Mouse (Mus musculus) adipocyte (in vitro differentiated cells): ENCODE data around the gene Ddx41.

Experiments used
- DNase-seq: peaks from one replicate; pipeline ENCODE4 v3.0.0-alpha.2; 2016; ENCODE audit warnings: low spot score

The Ddx41 gene

DNA sequence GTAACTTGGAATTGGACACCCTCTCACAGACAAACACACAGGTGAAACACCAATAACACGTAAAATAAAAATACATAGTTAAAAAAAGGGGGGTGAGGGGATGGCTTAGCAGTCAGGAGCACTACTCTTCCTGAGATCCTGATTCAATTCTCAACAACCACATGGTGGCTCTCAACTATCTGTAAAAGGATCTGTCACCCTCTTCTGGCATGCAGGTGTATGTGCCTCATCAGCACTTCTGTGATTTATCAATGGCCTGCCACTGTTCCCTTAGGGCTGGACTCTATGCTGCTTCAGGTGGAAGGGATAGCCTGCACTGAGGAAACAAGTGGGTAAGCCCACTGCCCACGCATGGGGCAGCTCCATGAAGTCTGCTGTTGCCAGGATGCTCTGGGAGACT lies 4.5 kb upstream of the Ddx41 start:
- no peak for DNase-seq

DNA sequence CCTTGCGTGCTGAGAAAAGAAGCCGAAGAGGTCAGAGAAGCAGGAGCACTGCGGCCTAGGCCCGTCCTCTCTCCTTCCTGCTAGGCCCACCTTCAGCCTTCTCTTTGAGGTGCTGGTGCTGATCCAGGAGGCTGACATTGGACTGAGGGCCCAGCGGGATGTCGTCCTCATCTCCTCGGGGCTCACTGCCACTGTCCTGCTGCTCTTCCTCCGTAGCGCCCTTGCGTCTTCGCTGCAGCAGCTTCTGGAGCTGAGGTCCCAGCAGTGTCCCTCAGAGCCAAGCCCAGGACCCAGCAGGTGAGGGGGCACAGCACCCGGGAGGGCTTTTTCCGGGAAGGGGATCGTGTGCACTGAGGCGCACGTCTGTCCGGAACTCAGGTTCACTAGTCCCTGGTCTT lies 663 bp downstream of the Ddx41 start:
- no peak for DNase-seq

DNA sequence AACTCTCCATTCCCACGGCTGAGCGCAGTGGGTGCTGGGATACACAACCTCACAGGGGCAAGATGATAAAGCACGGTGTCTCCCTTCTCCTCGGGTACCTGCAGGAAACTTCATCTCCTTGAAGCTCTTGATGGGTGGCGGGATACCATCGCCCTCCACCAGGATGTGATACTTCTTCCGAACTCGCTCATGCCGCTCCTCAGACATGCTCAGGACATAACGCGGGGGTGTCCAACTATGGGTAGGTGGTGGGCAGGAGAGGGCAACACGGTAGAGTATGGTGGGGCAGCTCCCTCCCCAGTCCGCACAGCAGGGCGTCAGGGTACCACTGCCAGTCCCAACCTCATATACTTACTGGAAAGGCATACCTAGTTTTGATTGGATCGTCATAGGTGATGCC lies 1.3 kb downstream of the Ddx41 start:
- DNase-seq, result no peak

DNA sequence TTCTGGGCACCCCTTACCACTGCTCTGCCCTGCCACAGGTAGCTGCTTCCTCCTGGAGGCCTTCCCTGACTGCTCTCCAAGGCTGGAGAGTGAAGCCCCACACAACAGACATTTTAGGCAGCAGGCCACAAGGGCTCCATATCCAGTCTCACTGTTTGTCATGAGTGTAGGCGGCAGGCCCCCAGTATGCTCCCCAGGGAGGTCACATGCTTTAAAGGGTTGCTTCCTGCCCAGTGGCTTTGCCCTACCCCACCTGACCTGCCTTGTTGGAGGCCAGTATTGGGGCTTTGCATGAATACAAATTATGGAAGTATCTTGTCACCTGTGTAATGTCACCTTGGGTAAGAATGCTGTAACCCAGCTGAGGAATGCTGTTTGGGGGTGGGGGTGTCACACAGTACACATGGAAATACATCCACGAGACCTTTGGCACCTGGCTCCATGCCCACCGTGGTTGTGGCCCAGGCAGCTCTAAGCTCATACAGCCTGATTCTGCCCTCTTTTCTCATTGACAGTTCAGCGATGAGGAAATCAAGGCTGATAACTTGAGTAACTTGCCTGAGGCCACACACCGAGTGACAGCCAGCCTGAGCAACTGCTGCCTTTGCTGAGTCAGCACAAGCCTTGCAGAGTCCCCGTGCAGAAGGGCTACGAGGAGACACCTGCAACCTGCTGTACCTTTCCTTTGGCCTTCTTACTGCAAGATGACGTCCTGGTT lies 7.1 kb downstream of the Ddx41 start, which contains the start of gene Dok3:
Gene Dok3, minus strand, starts transcription at position 99 of the 718 bp plus-strand sequence.
- DNase-seq, result peak; percentile 28

DNA sequence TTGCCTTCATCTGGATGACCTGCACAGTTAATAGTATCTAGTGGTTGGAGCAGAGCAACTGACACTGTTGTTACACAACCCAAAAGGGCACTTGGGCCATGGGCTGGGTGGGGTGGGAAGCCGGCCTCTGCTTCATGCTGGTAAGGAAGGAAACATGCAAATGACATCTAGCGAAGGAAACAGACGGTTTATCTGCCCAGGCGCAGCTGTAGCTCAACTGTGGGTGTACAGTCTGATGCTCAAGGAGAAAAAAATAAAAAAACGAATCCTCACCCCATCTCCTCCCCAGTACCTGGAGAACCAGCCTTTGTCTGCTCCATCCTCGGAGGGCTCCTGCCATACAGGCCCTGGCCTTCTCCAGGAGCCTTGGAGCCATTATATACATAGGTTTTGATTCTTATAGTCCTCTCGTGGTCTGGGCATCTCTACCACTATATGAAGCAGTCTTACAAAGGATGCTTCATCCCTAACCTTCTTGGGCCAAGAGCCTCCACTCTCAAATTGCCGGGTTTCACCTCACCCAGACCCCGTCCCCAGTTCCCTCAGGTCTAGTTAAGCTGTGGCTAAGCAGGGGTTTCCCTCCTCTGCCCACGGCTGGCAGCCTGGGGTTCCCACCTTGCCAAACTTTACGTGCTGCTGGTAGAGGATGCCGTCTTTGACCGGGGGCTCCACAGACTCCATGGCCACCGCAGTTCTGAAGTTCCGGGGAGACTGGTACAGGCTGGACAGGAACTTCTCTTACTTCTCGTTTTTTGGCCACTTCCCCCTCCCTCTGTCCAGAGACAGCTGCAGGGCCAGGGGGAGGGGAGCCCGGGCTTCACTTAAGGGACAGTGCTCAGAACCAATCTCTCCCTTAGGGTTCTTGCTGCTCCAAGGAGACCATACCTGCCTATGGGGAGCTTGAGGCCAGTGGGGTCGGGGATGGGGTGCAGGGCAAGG lies 8.4 kb downstream of the Ddx41 start:
- DNase-seq, result no peak

DNA sequence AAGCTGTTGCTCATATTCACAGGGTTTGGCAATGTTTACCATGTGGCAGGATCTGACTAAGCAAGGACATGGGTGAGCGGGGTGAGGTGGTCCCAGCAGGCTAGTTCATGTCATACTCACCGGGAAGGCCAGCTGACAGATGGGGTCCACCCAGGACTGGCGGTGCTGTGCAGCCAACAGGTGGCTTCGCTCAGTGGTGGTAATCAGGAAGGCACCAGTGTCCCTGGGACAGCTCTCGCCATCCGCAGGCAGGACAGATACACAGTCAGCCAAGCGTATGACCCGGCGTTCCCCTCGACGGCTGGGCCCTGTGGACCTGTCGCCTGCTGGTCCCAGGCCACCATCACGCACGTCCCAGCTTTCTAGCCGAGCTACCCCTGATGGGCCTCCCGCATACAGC lies 9.2 kb downstream of the Ddx41 start:
- DNase-seq, result no peak

DNA sequence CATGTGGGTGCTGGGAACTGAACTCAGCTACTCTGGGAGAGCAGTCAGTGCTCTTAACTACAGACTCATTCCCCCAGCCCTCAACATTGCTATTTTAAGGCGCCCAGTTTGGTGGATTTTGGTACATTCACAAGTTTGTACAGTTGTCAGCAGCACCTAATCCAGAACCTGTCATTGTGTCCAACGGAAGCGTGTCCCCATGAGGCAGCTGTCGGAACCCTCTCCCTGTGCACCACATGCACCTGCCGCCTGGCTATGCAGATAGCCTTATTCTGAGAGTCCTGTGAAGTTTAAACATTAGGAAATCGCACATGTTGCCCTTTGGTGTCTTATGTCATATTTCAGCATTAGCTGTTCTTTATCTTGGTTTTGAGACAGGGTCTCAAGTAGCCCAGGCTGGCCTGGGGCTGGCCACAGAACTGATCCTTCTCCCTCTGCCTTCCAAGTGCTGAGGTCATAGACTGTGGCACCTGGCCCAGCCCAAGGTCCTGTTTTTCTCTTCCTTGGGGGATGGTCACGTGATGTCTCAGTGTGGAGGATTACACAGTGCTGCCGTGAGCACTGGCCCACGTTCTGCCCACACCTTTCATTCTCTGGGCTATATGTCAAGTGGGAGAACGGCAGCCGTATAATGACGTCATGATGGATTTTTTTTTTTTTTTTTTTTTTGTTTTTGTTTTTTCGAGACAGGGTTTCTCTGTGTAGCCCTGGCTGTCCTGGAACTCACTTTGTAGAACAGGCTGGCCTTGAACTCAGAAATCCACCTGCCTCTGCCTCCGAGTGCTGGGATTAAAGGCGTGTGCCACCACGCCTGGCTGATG lies 10.5 kb downstream of the Ddx41 start:
- DNase-seq, result no peak

DNA sequence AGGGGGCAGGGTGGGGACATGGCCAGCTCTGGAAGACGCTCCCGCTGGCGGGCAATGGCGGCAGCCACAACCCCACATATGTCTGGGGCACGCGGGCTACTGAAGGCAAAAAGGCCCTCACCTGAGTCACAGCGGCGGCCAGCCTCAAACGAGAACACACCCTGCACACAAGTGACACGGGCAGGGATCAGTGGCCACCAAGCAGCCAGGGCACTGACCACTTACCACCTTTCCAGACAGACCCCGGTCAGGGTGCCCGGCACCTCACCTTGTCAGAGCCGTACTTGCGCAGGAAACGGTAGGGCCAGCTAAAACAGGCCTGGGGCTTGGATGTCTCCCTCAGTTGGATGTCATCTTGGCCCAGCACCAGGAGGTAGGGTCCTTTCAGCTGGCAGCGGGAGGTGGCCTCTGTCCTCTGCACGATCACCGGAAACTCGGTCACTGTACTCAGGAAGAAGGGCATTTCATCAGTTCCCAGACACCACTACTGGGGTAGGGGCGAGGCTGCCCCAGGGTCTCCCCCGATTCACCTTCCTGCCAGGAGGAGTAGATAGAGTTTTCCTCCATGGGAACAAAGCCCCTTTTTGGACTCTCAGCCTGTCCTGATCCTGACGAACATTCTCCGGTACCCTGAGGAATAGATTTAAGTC lies 12.4 kb downstream of the Ddx41 start:
- DNase-seq, result no peak

DNA sequence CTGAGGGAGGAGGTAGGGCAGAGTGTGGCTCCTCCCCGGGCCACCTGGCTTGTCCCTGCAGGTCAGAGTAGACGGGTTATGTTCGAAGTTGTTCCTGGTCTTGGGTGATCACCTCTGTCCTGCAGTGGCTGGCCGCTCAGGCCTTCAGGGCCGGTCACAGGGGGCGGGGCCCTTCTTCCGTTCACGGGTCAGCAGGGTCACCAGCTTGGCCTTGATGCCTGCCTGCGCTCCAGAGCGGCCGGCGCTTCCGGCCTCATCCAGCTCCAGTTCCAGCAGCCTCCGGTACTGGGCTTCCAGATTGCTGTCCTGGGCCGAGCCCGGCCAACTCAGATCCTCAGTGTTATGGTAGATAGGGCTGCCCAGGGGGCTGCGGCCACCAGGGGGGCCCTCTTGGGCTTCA lies 13.2 kb downstream of the Ddx41 start:
- no peak for DNase-seq

DNA sequence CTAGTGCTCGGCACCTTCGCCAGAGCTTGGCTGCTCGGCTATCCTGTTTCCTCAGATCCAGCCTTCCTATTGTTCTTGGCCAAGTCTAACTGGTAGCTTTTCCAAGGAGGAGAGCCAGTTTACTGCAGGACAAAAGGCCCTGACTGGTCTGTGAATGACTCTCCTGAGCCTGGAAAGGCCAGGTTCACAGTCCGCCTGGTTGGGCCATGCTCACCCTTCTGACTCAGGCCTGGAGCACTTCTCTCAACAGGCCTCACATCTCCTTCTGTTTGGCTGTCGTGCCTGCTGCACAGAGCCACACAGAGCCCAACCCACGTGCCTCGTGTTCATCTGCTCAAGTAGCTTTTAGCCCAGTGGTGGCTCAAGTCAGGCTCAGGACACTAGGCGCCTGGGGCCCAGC lies 13.7 kb downstream of the Ddx41 start:
- DNase-seq, result peak; percentile 67

DNA sequence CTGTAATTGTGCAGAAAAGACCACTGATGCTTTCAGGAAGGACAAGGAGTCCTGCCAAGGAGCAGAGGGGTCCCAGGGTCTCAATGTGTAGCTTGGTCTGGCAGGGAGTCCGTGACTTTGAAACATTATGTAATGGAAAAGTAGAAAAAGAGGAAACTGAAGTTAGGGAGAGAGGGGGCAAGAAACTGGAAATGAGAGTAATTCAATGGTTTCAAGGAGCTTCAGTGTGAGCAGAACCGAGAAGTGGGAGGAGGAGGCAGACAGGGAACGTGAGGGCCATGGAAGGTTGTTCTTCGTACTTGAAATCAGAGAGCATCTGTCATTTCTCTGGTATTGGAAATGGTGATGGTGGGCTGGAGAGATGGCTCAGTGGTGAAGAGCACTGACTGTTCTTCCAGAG lies 16.9 kb downstream of the Ddx41 start:
- DNase-seq, result no peak

DNA sequence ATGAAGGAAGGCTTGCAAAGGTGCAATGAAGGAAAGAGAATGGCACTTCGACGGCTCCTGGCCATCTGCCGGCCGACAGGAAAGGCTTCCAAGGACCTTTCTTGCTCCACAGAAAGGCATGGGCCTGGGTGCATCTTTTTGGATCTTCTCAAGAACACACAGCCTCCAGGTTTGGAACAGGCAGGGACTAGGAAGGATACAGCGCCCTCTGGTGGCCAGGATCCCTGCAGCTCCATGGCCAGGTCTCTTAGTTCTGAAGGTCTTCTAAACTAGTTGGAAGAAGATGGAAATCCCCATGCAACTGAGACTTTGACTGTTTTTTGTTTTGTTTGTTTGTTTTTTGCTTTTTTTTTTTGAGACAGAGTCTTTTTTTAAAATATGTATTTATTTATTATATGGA lies 19.5 kb downstream of the Ddx41 start:
- peak; percentile 86 for DNase-seq

DNA sequence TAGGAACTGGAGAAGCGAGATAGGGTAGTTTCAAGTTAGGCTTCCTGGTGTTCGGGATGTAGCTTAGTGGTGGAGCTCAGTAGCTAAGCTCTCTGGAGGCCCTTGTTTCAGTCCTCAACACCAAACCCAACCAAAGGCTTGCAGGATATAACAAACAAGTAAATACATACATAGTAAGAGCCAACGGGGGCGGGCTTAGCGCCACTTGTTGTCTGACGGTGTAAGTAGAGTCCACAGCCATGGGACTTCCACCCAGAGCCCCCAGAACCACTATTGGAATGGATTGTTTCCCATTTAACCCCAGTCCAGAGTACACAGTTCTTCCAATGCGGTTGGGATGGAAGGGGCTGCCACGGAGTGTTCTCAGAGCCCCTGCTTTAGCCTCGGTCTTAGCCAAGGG lies 22.6 kb downstream of the Ddx41 start:
- no peak for DNase-seq

DNA sequence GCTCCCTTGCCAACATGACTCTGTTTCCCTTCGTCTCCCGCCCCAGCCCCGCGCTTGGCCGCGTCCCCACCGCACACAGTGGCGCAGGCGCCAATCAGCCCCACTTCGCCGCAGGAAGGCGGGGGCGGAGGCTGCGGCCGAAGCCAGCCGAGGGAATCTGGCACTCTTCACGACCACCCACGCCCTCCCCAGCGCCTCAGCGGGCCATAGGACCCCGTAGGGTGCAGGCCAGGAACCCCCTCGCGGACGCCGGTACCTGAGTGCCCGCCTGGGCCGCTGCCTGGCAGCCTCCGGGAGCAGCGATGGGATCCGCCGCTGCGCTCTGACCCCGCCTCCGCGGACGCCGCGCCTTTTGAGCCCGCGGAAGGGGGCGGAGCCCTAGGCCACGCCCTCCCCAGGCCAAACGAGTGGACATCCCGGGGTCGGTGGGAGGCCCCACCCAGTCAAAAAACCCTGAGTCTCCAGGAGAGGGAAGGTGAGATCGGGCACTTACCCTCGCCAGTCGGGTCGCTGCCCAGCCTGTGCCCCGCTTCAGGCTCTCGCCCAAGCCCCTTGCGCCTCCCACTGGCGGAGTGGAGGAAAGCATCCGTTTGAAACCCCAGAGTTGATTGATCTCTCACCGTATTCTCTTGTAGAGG lies 23.2 kb downstream of the Ddx41 start, which contains the start of gene Pdlim7:
Gene Pdlim7, minus strand, starts transcription at position 566 of the 638 bp plus-strand sequence.
- DNase-seq, result peak; percentile 76

DNA sequence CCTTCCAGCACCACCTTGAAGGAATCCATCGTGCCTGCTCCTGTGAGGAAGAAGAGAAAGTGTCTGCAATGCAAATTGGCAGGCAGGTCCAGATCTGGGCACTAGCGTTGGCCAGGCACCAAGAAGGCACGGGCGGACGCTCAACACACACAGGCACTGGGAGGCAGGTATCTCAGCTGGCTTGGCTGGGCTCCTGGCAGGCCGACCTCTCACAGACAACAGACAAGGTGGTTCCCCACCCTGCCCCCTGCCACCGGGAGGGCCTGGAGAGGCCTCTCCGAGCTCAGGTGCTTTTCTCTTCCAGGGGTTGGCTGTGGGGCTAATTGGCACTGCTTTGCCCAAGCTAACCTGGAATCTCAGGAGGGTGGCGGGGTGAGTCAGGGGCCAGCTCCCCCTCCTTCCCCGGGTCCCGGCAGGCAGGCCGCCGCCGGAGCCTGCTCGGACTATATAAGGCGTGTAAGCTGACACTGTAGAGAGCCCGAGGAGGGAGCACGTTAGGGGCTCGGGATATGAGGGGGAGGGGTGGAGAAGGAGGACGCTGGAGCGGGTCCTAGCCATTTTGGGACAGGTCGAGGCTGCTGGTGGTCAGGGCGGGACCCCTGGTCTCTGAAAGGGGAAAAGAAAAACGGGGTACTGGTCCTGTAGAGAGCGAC lies 24.0 kb downstream of the Ddx41 start:
- DNase-seq, result peak; percentile 51

DNA sequence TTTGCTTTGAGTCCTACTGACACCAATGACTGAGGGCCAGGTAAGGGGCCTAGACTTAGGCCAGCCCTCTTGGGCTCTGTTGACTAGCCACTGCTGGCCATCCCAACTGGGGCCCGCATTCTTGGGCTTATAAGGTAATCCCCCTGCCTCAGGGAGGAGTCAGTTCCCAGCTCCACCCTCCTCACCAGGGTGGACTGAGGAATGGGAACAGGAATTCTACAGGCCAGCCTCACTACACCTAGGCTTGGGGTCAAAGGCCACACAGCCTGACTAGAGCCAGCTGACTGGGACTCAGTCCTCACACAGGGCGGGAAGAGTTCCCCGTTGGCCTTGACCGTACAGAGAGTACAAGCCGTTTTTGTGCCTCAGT lies 25.0 kb downstream of the Ddx41 start:
- peak; percentile 20 for DNase-seq

DNA sequence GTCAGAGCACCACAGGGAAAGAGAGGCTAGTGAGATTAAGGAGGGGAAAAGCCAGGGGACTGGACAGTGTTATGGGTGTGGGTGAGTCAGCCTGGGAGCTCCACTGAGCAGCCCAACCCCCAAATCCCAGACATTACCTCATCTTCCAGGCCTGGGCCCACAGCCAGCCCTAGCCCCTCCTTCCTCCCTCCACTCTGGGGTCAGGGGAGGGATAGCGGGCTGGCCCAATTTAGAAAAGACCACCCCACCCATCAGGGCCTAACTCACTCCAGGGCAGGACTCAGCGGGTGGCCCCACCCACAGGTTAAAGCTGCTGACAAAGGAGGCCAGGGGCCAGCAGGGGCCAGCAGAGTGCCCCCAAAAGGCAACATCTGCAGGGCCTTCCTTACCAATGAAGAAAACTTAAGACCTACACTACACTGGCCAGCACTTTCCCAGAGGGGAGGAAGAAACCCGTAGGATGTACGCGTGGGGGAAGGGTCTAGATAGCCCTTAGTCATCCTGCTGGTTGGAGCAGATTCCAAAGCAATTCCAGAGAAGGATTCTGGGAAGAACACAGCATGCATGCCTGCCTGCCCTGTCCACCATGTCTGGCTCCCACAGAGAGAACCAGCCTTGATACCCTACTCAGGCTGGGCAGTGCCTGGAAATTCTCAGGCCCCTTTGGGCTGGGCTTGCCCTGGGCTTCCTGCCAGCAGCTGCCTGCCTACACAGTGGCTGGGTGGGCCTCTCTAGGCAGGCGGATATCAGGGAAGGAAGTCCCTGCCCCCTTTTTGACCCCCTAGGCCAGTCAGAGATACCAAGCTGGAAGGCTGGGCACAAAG lies 25.6 kb downstream of the Ddx41 start:
- peak; percentile 74 for DNase-seq

DNA sequence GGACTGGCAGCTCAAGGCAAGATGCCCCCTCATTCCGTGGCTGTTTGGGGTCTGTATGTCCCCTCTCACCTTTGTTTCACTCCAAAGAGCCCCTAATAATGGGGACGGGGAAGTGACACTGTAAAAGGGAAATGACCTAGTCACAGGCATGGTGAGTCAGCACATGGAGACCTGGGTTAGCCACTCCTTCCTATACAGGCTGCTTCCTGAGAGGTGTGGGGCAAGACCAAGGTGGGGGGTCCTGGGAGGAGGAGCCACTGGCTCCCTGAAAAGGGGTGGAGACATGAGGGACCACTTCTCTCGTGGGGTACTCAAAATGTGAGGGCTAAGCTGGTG lies 26.2 kb downstream of the Ddx41 start:
- no peak for DNase-seq

DNA sequence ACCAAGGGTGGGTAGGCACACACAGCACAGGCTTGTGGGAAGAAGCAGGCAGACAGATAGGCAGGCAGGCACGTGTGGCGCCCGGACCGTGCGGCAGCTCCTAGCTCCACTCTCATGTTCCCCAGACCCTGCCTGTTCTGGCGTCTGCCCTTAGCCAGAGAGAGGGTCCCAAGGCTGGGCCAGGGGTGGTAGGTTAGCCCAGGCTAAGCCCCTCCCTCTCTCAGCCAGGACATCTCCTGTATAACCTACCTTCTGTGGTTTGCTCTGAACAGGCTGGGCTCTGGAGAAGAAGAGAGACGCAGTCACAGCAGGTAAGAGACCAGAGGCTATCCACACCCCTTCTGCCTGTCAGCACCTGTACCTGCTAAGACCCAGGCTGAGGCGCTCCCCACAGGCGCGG lies 27.9 kb downstream of the Ddx41 start:
- no peak for DNase-seq

DNA sequence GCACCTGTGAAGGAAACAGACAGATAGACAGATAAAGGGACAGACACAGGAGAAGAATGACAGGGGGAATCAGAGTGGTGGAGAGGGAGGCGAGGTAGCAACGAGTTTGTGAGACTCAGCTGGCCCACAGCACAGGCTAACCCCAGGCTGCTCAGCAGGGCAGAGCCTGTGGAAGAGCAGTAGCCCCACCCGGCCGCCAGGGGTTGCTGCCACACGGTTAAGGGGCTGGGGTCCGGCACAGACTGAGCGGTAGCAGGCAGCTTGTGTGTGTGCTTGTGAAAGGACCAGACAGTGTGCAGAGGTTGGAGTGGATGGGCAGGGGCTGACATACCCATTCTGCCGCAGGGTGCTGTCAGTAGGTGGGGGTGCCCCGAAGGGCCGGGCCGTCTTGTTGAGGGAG lies 28.6 kb downstream of the Ddx41 start:
- DNase-seq, result no peak
